Mouse (Mus musculus): Measurements from ENCODE around the gene Sstr2. TPM values are rescaled to one million over a fixed set of nuclear protein-coding genes. Genes with fewer than 3 reads are reported as not detected.
"Not testable (repeated sequence)": the region's sequence is repeated elsewhere in the genome, so short reads cannot be mapped to it uniquely, and the experiment has no call there.

The Sstr2 gene
- polyA plus RNA-seq, 1 experiment = 0.19 TPM

DNA sequence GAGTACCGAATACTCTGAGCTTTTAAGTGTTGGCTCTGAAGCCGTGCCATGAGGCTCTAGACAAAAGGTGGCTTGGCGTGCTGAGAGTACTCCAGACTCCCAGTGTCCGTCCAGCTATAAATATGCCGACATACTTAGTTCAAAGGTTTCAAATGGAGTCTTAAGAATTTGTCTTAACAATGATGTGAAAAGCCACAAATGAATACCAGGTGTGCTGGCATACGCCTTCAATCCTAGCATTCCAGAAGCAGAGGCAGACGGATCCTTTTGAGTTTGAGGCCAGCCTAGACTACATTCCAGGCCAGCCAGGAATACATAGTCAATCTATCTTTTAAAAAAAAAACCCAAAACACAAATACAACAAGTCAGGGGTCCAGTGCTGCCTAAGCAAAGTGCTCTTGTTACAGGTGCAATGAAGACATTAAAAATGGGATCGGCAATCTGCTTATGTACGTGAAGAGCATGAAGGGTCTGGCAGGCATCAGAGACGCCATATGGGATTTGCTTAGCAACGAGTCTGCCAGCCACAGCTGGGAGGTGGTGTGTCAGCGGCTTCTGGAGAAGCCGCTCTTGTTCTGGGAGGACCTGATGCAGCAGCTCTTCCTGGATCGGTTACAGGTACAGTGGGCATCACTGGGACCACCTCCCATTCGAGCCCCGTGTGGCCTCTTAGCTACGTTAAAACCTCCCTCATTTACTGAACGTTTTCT is 35.6 kb downstream of the Sstr2 start:
- peaks cover 53% of the 10 kb centered on the region for H3K36me3 ChIP-seq (ENCODE audit: control insufficient read depth, insufficient read depth, low read length)
- no peak overlapping the region for H3K4me3 ChIP-seq (ENCODE audit: extremely low read depth, insufficient read depth, insufficient read length)
- DNase-seq (ENCODE audit: low read depth in 1 of 2, low spot score in 2 of 2) = no peak
- no peaks in the 10 kb centered on the region for H3K27me3 ChIP-seq (ENCODE audit: control insufficient read depth, insufficient read depth, low read length)
- H3K4me1 ChIP-seq (ENCODE audit: control insufficient read depth, insufficient read depth, insufficient read length) = peaks cover 3% of the 10 kb centered on the region; the same call in 1 of the 2 replicates
- no peak for TF ChIP-seq POLR2A (IDR thresholded peaks at IDR 0.05; ENCODE audit: low read depth, low read length)
- no peak for TF ChIP-seq CTCF (IDR thresholded peaks at IDR 0.05; ENCODE audit: extremely low read depth, insufficient read depth, insufficient read length, insufficient replicate concordance)
- 93% methylated on average over 18 of the region's 18 CpGs for WGBS
- H3K27ac ChIP-seq (ENCODE audit: insufficient read depth, low read length) = no peak overlapping the region

DNA sequence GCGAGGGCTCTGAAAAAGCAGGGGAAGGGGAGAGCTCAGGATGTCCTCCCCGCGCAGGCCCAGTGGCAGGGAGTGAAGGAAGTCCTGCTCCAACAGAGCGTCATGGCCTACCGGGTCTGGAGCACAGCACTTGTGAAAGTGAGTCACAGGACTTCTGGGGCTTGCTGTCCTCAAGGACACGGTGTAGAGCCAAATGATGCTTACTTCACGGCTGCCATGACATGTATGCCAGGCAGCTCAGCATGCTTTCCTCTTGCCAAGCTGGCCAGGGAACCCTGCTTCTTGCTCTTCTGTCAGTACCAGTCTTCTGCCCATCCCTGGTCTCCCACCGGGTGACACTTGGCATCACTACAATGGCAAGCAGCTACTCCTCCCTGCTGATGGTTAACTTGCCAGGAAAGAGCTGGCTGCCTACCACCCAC is 37.4 kb downstream of the Sstr2 start:
- TF ChIP-seq CTCF (IDR thresholded peaks at IDR 0.05; ENCODE audit: extremely low read depth, insufficient read depth, insufficient read length, insufficient replicate concordance) (no peak), POLR2A (IDR thresholded peaks at IDR 0.05; ENCODE audit: low read depth, low read length) (no peak)
- no peak for DNase-seq (ENCODE audit: low read depth in 1 of 2, low spot score in 2 of 2)
- Histone ChIP-seq H3K4me3 (ENCODE audit: extremely low read depth, insufficient read depth, insufficient read length) (no peak overlapping the region), H3K36me3 (ENCODE audit: control insufficient read depth, insufficient read depth, low read length) (peaks cover 60% of the 10 kb centered on the region), H3K4me1 (ENCODE audit: control insufficient read depth, insufficient read depth, insufficient read length) (no peaks in the 10 kb centered on the region), H3K27ac (ENCODE audit: insufficient read depth, low read length) (no peak overlapping the region), H3K27me3 (ENCODE audit: control insufficient read depth, insufficient read depth, low read length) (no peaks in the 10 kb centered on the region)
- 93% methylated on average over 8 of the region's 8 CpGs for WGBS

- WGBS = 81% methylated on average over 4 of the region's 4 CpGs
These were observed 38.1 kb downstream of the Sstr2 start for GRCm38 (mm10) chr11:113657221-113657620.

GRCm38 (mm10) chr11:113658319-113658718 is 39.2 kb downstream of the Sstr2 start:
- Histone ChIP-seq H3K27ac (ENCODE audit: insufficient read depth, low read length) (no peak overlapping the region), H3K4me1 (ENCODE audit: control insufficient read depth, insufficient read depth, insufficient read length) (no peaks in the 10 kb centered on the region), H3K36me3 (ENCODE audit: control insufficient read depth, insufficient read depth, low read length) (peaks cover 50% of the 10 kb centered on the region), H3K27me3 (ENCODE audit: control insufficient read depth, insufficient read depth, low read length) (no peaks in the 10 kb centered on the region), H3K4me3 (ENCODE audit: extremely low read depth, insufficient read depth, insufficient read length) (no peak overlapping the region)
- TF ChIP-seq CTCF (IDR thresholded peaks at IDR 0.05; ENCODE audit: extremely low read depth, insufficient read depth, insufficient read length, insufficient replicate concordance) = no peak
- no peak for TF ChIP-seq POLR2A (IDR thresholded peaks at IDR 0.05; ENCODE audit: low read depth, low read length)
- no peak for DNase-seq (ENCODE audit: low read depth in 1 of 2, low spot score in 2 of 2)
- WGBS = 92% methylated on average over 8 of the region's 8 CpGs

More at GRCm38 (mm10) chr11:113657221-113657620, 38.1 kb downstream of the Sstr2 start:
- Histone ChIP-seq H3K4me3 (ENCODE audit: extremely low read depth, insufficient read depth, insufficient read length) (no peak overlapping the region), H3K27me3 (ENCODE audit: control insufficient read depth, insufficient read depth, low read length) (no peaks in the 10 kb centered on the region), H3K36me3 (ENCODE audit: control insufficient read depth, insufficient read depth, low read length) (peaks cover 59% of the 10 kb centered on the region), H3K4me1 (ENCODE audit: control insufficient read depth, insufficient read depth, insufficient read length) (no peaks in the 10 kb centered on the region), H3K27ac (ENCODE audit: insufficient read depth, low read length) (no peak overlapping the region)
- TF ChIP-seq CTCF (IDR thresholded peaks at IDR 0.05; ENCODE audit: extremely low read depth, insufficient read depth, insufficient read length, insufficient replicate concordance) (no peak), POLR2A (IDR thresholded peaks at IDR 0.05; ENCODE audit: low read depth, low read length) (no peak)
- no peak for DNase-seq (ENCODE audit: low read depth in 1 of 2, low spot score in 2 of 2)

- Histone ChIP-seq H3K27ac (ENCODE audit: insufficient read depth, low read length) (no peak overlapping the region), H3K27me3 (ENCODE audit: control insufficient read depth, insufficient read depth, low read length) (no peaks in the 10 kb centered on the region), H3K4me3 (ENCODE audit: extremely low read depth, insufficient read depth, insufficient read length) (no peak overlapping the region), H3K36me3 (ENCODE audit: control insufficient read depth, insufficient read depth, low read length) (peaks cover 50% of the 10 kb centered on the region), H3K4me1 (ENCODE audit: control insufficient read depth, insufficient read depth, insufficient read length) (no peaks in the 10 kb centered on the region)
- WGBS = 89% methylated on average over 4 of the region's 4 CpGs
- TF ChIP-seq CTCF (IDR thresholded peaks at IDR 0.05; ENCODE audit: extremely low read depth, insufficient read depth, insufficient read length, insufficient replicate concordance) (no peak), POLR2A (IDR thresholded peaks at IDR 0.05; ENCODE audit: low read depth, low read length) (no peak)
- no peak for DNase-seq (ENCODE audit: low read depth in 1 of 2, low spot score in 2 of 2)
These were observed 39.6 kb downstream of the Sstr2 start for GRCm38 (mm10) chr11:113658763-113659162.

DNA sequence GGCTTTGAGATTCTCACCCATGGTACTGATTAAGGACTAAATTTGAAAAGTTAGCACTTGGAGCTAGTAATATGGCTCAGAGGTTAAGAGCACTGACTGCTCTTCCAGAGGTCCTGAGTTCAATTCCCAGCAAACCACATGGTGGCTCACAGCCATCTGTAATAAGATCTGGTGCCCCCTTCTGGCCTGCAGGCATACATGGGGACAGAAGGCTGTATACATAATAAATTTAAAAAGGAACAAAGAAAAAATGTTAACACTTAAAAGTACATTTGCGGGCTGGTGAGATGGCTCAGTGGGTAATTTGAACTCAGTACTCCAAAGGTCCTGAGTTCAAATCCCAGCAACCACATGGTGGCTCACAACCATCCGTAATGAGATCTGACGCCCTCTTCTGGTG is 41.1 kb downstream of the Sstr2 start:
- DNase-seq (ENCODE audit: low read depth in 1 of 2, low spot score in 2 of 2); H3K27ac ChIP-seq (ENCODE audit: insufficient read depth, low read length); H3K4me1 ChIP-seq (ENCODE audit: control insufficient read depth, insufficient read depth, insufficient read length); H3K27me3 ChIP-seq (ENCODE audit: control insufficient read depth, insufficient read depth, low read length); H3K4me3 ChIP-seq (ENCODE audit: extremely low read depth, insufficient read depth, insufficient read length): not testable (repeated sequence)
- H3K36me3 ChIP-seq (ENCODE audit: control insufficient read depth, insufficient read depth, low read length) = peaks cover 41% of the 10 kb centered on the region
- 93% methylated on average over 3 of the region's 3 CpGs for WGBS

DNA sequence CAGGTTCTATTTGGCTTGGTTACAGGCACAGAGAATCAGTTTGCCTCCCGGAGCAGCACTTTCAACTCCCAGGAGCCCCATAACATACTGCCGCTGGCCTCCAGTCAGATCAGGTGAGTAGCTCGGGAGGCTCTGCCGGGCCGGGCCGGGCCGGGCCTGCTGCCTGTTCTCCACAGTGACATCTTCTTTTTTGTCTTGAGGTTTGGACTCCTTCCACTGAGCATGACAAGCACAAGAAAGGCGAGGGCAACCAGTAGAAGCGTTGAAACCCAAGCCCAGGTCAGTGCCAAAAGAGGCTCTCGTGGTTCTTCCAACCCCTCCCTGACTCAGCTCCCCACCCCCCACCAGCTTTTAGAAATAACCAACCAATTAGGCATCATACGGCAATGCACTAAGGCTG is 41.8 kb downstream of the Sstr2 start:
- 60% methylated on average over 11 of the region's 11 CpGs for WGBS
- DNase-seq (ENCODE audit: low read depth in 1 of 2, low spot score in 2 of 2) = no peak
- Histone ChIP-seq H3K27ac (ENCODE audit: insufficient read depth, low read length) (no peak overlapping the region), H3K4me1 (ENCODE audit: control insufficient read depth, insufficient read depth, insufficient read length) (peaks cover 2% of the 10 kb centered on the region; the same call in 1 of the 2 replicates), H3K27me3 (ENCODE audit: control insufficient read depth, insufficient read depth, low read length) (no peaks in the 10 kb centered on the region), H3K4me3 (ENCODE audit: extremely low read depth, insufficient read depth, insufficient read length) (no peak overlapping the region), H3K36me3 (ENCODE audit: control insufficient read depth, insufficient read depth, low read length) (peaks cover 39% of the 10 kb centered on the region)
- TF ChIP-seq POLR2A (IDR thresholded peaks at IDR 0.05; ENCODE audit: low read depth, low read length) (no peak), CTCF (IDR thresholded peaks at IDR 0.05; ENCODE audit: extremely low read depth, insufficient read depth, insufficient read length, insufficient replicate concordance) (no peak)
